Mouse (Mus musculus): ENCODE measurements around the gene Lgals12. TPM values are rescaled to one million over a fixed set of nuclear protein-coding genes. Genes with fewer than 3 reads are reported as not detected.

Lgals12 gene
- polyA plus RNA-seq, 1 experiment from 2014 or later = 0.16 TPM

GRCm38 (mm10) chr19:7590795-7591194, 16.2 kb downstream of the Lgals12 start:
- no peaks in the 10 kb centered on the region for H3K4me1 ChIP-seq (replicated peaks; ENCODE audit: control insufficient read depth, insufficient read depth, low read length)
- H3K9me3 ChIP-seq (ENCODE audit: control insufficient read depth, low read length) = no peaks in the 10 kb centered on the region
- no peak overlapping the region for H3K27ac ChIP-seq (ENCODE audit: low read length)
- no peak overlapping the region for H3K4me3 ChIP-seq (replicated peaks; ENCODE audit: low read length)
- no peaks in the 10 kb centered on the region for H3K27me3 ChIP-seq (replicated peaks; ENCODE audit: control insufficient read depth, insufficient read depth, low read length)
- no peak overlapping the region for H3K9ac ChIP-seq (replicated peaks; ENCODE audit: low read depth, low read length)
- H3K36me3 ChIP-seq (ENCODE audit: control insufficient read depth, insufficient read depth) = no peaks in the 10 kb centered on the region
- no peak overlapping the region for H3K4me2 ChIP-seq (ENCODE audit: low read length)
- ATAC-seq = no peak

GRCm38 (mm10) chr19:7585764-7586163, 21.2 kb downstream of the Lgals12 start:
- H3K27ac ChIP-seq (ENCODE audit: low read length) = no peak overlapping the region
- H3K4me2 ChIP-seq (ENCODE audit: low read length) = no peak overlapping the region
- no peaks in the 10 kb centered on the region for H3K27me3 ChIP-seq (replicated peaks; ENCODE audit: control insufficient read depth, insufficient read depth, low read length)
- ATAC-seq = no peak
- H3K9ac ChIP-seq (replicated peaks; ENCODE audit: low read depth, low read length) = no peak overlapping the region
- no peak overlapping the region for H3K4me3 ChIP-seq (replicated peaks; ENCODE audit: low read length)
- WGBS = 93% methylated on average over 6 of the region's 6 CpGs
- no peaks in the 10 kb centered on the region for H3K4me1 ChIP-seq (replicated peaks; ENCODE audit: control insufficient read depth, insufficient read depth, low read length)
- no peaks in the 10 kb centered on the region for H3K9me3 ChIP-seq (ENCODE audit: control insufficient read depth, low read length)
- H3K36me3 ChIP-seq (ENCODE audit: control insufficient read depth, insufficient read depth) = no peaks in the 10 kb centered on the region

- no peaks in the 10 kb centered on the region for H3K4me1 ChIP-seq (replicated peaks; ENCODE audit: control insufficient read depth, insufficient read depth, low read length)
- no peaks in the 10 kb centered on the region for H3K27me3 ChIP-seq (replicated peaks; ENCODE audit: control insufficient read depth, insufficient read depth, low read length)
- H3K9ac ChIP-seq (replicated peaks; ENCODE audit: low read depth, low read length) = no peak overlapping the region
- H3K9me3 ChIP-seq (ENCODE audit: control insufficient read depth, low read length) = no peaks in the 10 kb centered on the region
- no peak overlapping the region for H3K4me2 ChIP-seq (ENCODE audit: low read length)
- no peak overlapping the region for H3K4me3 ChIP-seq (replicated peaks; ENCODE audit: low read length)
- no peak for ATAC-seq
- WGBS = 81% methylated on average over 8 of the region's 8 CpGs
- H3K27ac ChIP-seq (ENCODE audit: low read length) = no peak overlapping the region
- H3K36me3 ChIP-seq (ENCODE audit: control insufficient read depth, insufficient read depth) = no peaks in the 10 kb centered on the region
Measured at GRCm38 (mm10) chr19:7585279-7585678, 21.7 kb downstream of the Lgals12 start.

GRCm38 (mm10) chr19:7583599-7583998, 23.4 kb downstream of the Lgals12 start:
- Histone ChIP-seq H3K27me3 (replicated peaks; ENCODE audit: control insufficient read depth, insufficient read depth, low read length) (no peaks in the 10 kb centered on the region), H3K27ac (ENCODE audit: low read length) (no peak overlapping the region), H3K9me3 (ENCODE audit: control insufficient read depth, low read length) (no peaks in the 10 kb centered on the region), H3K9ac (replicated peaks; ENCODE audit: low read depth, low read length) (no peak overlapping the region), H3K4me3 (replicated peaks; ENCODE audit: low read length) (no peak overlapping the region), H3K36me3 (ENCODE audit: control insufficient read depth, insufficient read depth) (no peaks in the 10 kb centered on the region), H3K4me2 (ENCODE audit: low read length) (no peak overlapping the region), H3K4me1 (replicated peaks; ENCODE audit: control insufficient read depth, insufficient read depth, low read length) (no peaks in the 10 kb centered on the region)
- WGBS = 72% methylated on average over 3 of the region's 3 CpGs
- no peak for ATAC-seq

DNA sequence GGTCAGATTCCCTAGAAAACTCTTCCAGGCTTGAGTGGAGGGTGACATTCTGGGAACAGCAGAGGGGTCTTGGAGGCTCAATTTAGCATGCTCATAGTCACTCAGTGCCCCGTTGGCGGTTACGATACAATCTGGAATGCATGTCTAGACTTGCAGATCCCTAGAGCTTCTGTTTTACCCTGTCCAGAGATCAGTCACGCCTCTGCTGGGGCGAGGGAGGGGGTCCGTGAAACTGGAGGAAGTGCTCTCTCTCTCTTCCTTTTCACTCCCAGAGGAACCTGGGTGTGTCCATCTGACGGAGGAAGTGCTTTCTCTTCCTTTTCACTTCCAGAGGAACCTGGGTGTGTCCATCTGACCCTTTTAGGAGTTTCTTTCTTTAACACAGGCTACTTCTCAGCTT, 23.9 kb downstream of the Lgals12 start:
- Histone ChIP-seq H3K9me3 (ENCODE audit: control insufficient read depth, low read length) (no peaks in the 10 kb centered on the region), H3K27me3 (replicated peaks; ENCODE audit: control insufficient read depth, insufficient read depth, low read length) (no peaks in the 10 kb centered on the region), H3K9ac (replicated peaks; ENCODE audit: low read depth, low read length) (no peak overlapping the region), H3K4me3 (replicated peaks; ENCODE audit: low read length) (no peak overlapping the region), H3K4me2 (ENCODE audit: low read length) (no peak overlapping the region), H3K4me1 (replicated peaks; ENCODE audit: control insufficient read depth, insufficient read depth, low read length) (no peaks in the 10 kb centered on the region), H3K27ac (ENCODE audit: low read length) (no peak overlapping the region), H3K36me3 (ENCODE audit: control insufficient read depth, insufficient read depth) (no peaks in the 10 kb centered on the region)
- WGBS = 78% methylated on average over 7 of the region's 7 CpGs
- ATAC-seq = no peak

DNA sequence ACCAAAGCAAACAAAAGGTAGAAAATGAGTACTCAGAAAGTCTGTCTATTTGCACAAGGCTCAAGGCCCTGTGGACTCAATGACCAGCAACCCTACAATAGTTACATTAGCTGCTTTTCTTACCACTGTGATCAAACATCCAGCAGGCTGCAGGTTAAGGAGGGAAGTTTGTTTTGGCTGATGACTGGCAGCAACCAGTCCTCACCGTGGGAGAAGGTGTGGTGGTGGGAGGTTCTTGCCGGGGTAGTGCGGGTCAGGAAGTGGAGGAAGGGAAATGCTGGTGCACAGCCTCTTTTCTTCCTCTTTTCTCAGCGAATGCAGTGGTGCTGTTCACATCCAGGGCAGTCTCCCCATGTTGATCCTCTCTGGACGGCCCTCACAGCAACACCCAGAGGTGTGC, 26.0 kb downstream of the Lgals12 start:
- no peaks in the 10 kb centered on the region for H3K9me3 ChIP-seq (ENCODE audit: control insufficient read depth, low read length)
- H3K27me3 ChIP-seq (replicated peaks; ENCODE audit: control insufficient read depth, insufficient read depth, low read length) = no peaks in the 10 kb centered on the region
- WGBS = 80% methylated on average over 5 of the region's 5 CpGs
- H3K4me2 ChIP-seq (ENCODE audit: low read length) = no peak overlapping the region
- H3K27ac ChIP-seq (ENCODE audit: low read length) = no peak overlapping the region
- H3K9ac ChIP-seq (replicated peaks; ENCODE audit: low read depth, low read length) = no peak overlapping the region
- ATAC-seq = no peak
- H3K4me3 ChIP-seq (replicated peaks; ENCODE audit: low read length) = no peak overlapping the region
- no peaks in the 10 kb centered on the region for H3K36me3 ChIP-seq (ENCODE audit: control insufficient read depth, insufficient read depth)
- no peaks in the 10 kb centered on the region for H3K4me1 ChIP-seq (replicated peaks; ENCODE audit: control insufficient read depth, insufficient read depth, low read length)

DNA sequence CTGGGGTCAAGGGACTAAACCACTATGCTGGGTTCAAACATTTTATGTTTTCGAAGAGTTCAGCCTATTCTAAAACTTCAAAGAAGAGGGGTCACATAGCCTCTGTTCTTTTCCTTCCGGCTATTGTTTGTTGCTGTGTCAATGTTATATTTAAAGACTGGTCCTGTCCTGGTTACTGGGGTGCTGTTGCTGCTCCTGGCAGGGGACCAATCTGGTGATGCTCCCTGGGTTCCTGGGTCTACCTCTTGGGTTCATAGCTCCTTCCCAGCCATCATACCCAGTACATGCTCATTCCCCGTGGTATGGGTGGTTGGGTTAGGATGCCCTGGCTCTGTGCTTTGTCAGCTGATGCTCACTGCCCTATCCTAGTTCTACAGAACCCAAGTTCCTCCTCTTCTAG, 29.3 kb downstream of the Lgals12 start:
- H3K4me1 ChIP-seq (replicated peaks; ENCODE audit: control insufficient read depth, insufficient read depth, low read length) = no peaks in the 10 kb centered on the region
- no peak overlapping the region for H3K9ac ChIP-seq (replicated peaks; ENCODE audit: low read depth, low read length)
- no peaks in the 10 kb centered on the region for H3K27me3 ChIP-seq (replicated peaks; ENCODE audit: control insufficient read depth, insufficient read depth, low read length)
- H3K9me3 ChIP-seq (ENCODE audit: control insufficient read depth, low read length) = no peaks in the 10 kb centered on the region
- no peak for ATAC-seq
- no peak overlapping the region for H3K27ac ChIP-seq (ENCODE audit: low read length)
- no peak overlapping the region for H3K4me3 ChIP-seq (replicated peaks; ENCODE audit: low read length)
- no peak overlapping the region for H3K4me2 ChIP-seq (ENCODE audit: low read length)
- H3K36me3 ChIP-seq (ENCODE audit: control insufficient read depth, insufficient read depth) = no peaks in the 10 kb centered on the region
- WGBS = 86% methylated on average over 3 of the region's 3 CpGs

- no peaks in the 10 kb centered on the region for H3K9me3 ChIP-seq (ENCODE audit: control insufficient read depth, low read length)
- ATAC-seq = no peak
- H3K36me3 ChIP-seq (ENCODE audit: control insufficient read depth, insufficient read depth) = no peaks in the 10 kb centered on the region
- WGBS = 77% methylated on average over 1 of the region's 1 CpGs
- H3K27ac ChIP-seq (ENCODE audit: low read length) = no peak overlapping the region
- H3K4me3 ChIP-seq (replicated peaks; ENCODE audit: low read length) = no peak overlapping the region
- no peaks in the 10 kb centered on the region for H3K4me1 ChIP-seq (replicated peaks; ENCODE audit: control insufficient read depth, insufficient read depth, low read length)
- H3K9ac ChIP-seq (replicated peaks; ENCODE audit: low read depth, low read length) = no peak overlapping the region
- no peak overlapping the region for H3K4me2 ChIP-seq (ENCODE audit: low read length)
- no peaks in the 10 kb centered on the region for H3K27me3 ChIP-seq (replicated peaks; ENCODE audit: control insufficient read depth, insufficient read depth, low read length)
Measured at GRCm38 (mm10) chr19:7576180-7576579, 30.8 kb downstream of the Lgals12 start.

- Histone ChIP-seq H3K36me3 (ENCODE audit: control insufficient read depth, insufficient read depth) (no peaks in the 10 kb centered on the region), H3K9ac (replicated peaks; ENCODE audit: low read depth, low read length) (no peak overlapping the region), H3K9me3 (ENCODE audit: control insufficient read depth, low read length) (no peaks in the 10 kb centered on the region), H3K27me3 (replicated peaks; ENCODE audit: control insufficient read depth, insufficient read depth, low read length) (no peaks in the 10 kb centered on the region), H3K4me1 (replicated peaks; ENCODE audit: control insufficient read depth, insufficient read depth, low read length) (no peaks in the 10 kb centered on the region), H3K4me3 (replicated peaks; ENCODE audit: low read length) (no peak overlapping the region), H3K27ac (ENCODE audit: low read length) (no peak overlapping the region), H3K4me2 (ENCODE audit: low read length) (no peak overlapping the region)
- WGBS = 89% methylated on average over 5 of the region's 5 CpGs
- no peak for ATAC-seq
Measured at GRCm38 (mm10) chr19:7569650-7570049, 37.3 kb downstream of the Lgals12 start.

GRCm38 (mm10) chr19:7568364-7568763, 38.6 kb downstream of the Lgals12 start:
- H3K4me3 ChIP-seq (replicated peaks; ENCODE audit: low read length) = no peak overlapping the region
- WGBS = 66% methylated on average over 3 of the region's 3 CpGs

More at GRCm38 (mm10) chr19:7568364-7568763, 38.6 kb downstream of the Lgals12 start:
- Histone ChIP-seq H3K9me3 (ENCODE audit: control insufficient read depth, low read length) (no peaks in the 10 kb centered on the region), H3K4me1 (replicated peaks; ENCODE audit: control insufficient read depth, insufficient read depth, low read length) (no peaks in the 10 kb centered on the region), H3K9ac (replicated peaks; ENCODE audit: low read depth, low read length) (no peak overlapping the region), H3K27me3 (replicated peaks; ENCODE audit: control insufficient read depth, insufficient read depth, low read length) (no peaks in the 10 kb centered on the region), H3K4me2 (ENCODE audit: low read length) (no peak overlapping the region), H3K36me3 (ENCODE audit: control insufficient read depth, insufficient read depth) (no peaks in the 10 kb centered on the region), H3K27ac (ENCODE audit: low read length) (no peak overlapping the region)
- no peak for ATAC-seq
